Mouse (Mus musculus): Measurements from ENCODE around the gene Hook2. TPM values are rescaled to one million over a fixed set of nuclear protein-coding genes. Genes with fewer than 3 reads are reported as not detected.

The Hook2 gene
- polyA plus RNA-seq, 1 experiment from 2014 or later, result 18.7 TPM

DNA sequence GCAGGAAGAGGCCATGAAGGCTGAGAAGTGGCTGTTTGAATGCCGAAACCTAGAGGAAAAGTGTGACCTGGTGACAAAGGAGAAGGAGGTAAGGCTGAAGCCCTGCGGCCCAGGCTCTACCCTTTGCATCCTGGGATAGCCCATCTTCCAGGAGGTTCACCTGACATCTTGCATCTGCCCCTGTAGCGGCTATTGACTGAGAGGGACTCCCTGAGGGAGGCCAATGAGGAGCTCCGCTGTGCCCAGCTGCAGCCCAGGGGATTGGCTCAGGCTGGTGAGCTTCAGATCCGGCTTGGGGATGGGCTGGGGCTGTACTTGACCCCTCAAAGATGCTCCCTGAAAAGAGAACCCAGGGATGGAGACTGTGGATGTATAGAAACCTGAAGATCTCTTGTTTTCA lies 6.6 kb downstream of the Hook2 start:
- Histone ChIP-seq H3K4me1 (peaks cover 10% of the 10 kb centered on the region), H3K27ac (no peak overlapping the region), H3K9me3 (replicated peaks) (no peaks in the 10 kb centered on the region), H3K4me2 (replicated peaks) (no peak overlapping the region), H3K4me3 (no peak overlapping the region), H3K27me3 (peaks cover 26% of the 10 kb centered on the region), H3K36me3 (0 out of 2 replicates have a peak, but pooled peaks cover 4% of the 10 kb centered on the region), H3K9ac (no peak overlapping the region)
- 0 out of 2 replicates have a peak, but pooled peaks have one; percentile 1 for ATAC-seq (ENCODE audit: low FRiP score)
- 81% methylated on average over 5 of the region's 5 CpGs for WGBS

DNA sequence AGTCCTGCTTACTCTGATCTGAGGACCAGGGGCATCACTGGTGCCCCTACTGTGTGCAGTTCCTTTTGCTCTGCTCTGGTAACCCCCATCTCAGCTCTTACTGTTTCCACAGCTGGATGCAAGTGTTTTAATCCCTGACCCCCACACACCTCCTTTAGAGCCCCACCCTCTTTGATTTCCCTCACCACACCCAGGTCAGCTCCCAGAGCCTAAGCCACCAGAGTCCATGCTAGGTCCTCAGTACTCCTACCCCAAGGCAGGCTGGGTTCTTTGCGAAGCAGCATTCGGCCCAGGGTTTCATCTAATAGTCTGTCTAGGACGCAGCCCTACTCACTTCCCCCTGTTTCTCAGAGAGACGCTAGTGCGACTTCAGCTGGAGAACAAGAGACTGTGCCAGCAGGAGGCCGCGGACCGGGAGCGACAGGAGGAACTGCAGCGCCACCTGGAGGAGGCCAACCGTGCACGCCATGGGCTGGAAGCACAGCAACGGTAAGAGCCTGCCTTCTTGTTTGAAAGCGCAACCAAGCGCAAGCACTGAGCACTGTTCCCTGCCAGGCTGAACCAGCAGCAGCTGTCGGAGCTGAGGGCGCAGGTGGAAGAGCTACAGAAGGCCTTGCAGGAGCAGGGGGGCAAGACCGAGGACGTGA lies 7.4 kb downstream of the Hook2 start:
- Histone ChIP-seq H3K4me3 (no peak overlapping the region), H3K4me2 (replicated peaks) (peak overlapping the region; percentile 39), H3K36me3 (peaks cover 4% of the 10 kb centered on the region; the same call in 1 of the 2 replicates), H3K9ac (peak overlapping the region; percentile 27), H3K27me3 (peaks cover 26% of the 10 kb centered on the region), H3K4me1 (peaks cover 10% of the 10 kb centered on the region), H3K9me3 (replicated peaks) (no peaks in the 10 kb centered on the region), H3K27ac (no peak overlapping the region)
- 5% methylated on average over 19 of the region's 19 CpGs for WGBS
- peak; percentile 84 for ATAC-seq (ENCODE audit: low FRiP score)

DNA sequence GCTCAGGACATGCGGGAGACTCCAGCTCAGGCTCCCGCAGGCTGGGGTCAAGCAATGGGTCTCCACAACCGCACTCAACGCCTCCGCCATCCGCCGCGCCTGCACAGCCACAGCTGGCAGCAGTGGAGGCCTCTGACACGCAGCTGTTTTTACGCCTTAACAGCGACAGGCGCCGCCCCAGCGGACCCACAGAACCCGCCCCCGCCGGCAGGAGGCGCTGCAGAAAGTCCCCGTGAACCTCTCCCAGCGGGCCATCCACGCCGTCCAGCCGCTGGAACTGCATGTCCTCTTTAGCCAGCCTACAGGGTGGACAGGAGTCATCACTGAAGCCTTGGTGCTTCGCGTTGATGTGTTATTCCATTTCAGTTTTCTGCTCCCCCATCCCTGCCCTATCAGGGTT lies 17.3 kb downstream of the Hook2 start:
- Histone ChIP-seq H3K4me3 (no peak overlapping the region), H3K9me3 (replicated peaks) (no peaks in the 10 kb centered on the region), H3K36me3 (no peaks in the 10 kb centered on the region; the same call in 1 of the 2 replicates), H3K4me2 (replicated peaks) (no peak overlapping the region), H3K4me1 (no peaks in the 10 kb centered on the region), H3K27ac (no peak overlapping the region), H3K9ac (no peak overlapping the region), H3K27me3 (peaks cover 57% of the 10 kb centered on the region)
- WGBS, result 20% methylated on average over 25 of the region's 25 CpGs
- no peak for ATAC-seq (ENCODE audit: low FRiP score)

DNA sequence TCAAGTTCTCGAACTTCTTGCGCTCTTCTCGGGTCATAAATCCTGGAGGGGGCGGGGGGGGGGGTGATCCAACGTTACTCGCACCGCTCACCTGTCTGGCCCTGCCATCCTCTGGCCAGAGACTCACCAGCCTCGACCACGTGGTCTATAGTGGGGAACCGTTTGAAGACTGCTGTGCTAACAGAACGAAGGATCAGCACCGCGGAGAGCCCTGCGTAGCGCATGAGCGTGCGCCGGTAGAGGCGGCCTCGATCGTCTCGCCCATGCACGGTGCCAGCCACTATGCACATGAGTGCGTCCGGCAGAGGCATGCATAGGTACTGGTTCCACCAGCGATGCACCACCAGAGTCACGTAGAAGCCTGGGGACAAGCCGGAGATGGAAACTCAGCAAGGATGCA lies 20.8 kb downstream of the Hook2 start:
- H3K9ac ChIP-seq, result peak overlapping the region; percentile 35; the same call in 1 of the 2 replicates
- peaks cover 80% of the 10 kb centered on the region for H3K27me3 ChIP-seq
- H3K36me3 ChIP-seq, result no peaks in the 10 kb centered on the region

DNA sequence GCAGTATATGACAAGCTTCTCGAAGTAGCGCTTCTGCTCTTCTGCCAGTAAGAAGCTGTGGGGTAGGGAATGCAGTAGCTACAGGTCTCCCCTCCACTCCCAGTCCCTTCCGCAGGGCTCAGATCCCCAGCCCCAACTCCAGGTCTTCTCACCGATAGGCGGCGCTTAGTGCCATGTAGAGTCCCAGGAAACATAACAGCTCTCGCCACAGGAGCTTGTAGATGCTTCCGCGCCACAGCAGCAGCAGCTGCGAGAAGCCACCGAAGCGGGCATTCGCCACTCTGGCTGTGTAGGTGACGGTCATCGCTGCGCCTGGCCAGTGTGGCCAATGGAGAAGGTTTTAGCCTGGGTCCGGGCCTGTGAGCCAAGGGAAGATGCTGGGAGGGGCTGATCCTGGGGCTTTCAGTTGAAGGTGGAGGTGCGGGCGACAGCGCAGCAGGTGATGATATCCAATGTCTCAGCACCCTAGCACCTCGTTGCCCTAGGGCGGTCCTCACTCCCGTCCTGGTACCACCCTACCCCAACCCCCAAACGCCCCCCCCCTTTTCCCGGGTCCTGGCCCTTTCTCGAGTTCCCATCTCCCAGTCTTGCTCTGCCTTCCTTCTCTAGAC lies 22.9 kb downstream of the Hook2 start:
- peak overlapping the region; percentile 19 for H3K4me3 ChIP-seq
- H3K36me3 ChIP-seq, result peaks cover 11% of the 10 kb centered on the region
- peak; percentile 52 for ATAC-seq (ENCODE audit: low FRiP score)
- no peak overlapping the region for H3K27ac ChIP-seq
- peaks cover 64% of the 10 kb centered on the region for H3K27me3 ChIP-seq
- peak overlapping the region; percentile 50 for H3K4me2 ChIP-seq (replicated peaks)
- peak overlapping the region; percentile 20; the same call in 1 of the 2 replicates for H3K9ac ChIP-seq
- no peaks in the 10 kb centered on the region for H3K9me3 ChIP-seq (replicated peaks)
- 5% methylated on average over 24 of the region's 26 CpGs for WGBS
- H3K4me1 ChIP-seq, result no peaks in the 10 kb centered on the region

More for the DNA sequence above, 20.8 kb downstream of the Hook2 start:
- Histone ChIP-seq H3K4me2 (replicated peaks) (no peak overlapping the region), H3K4me1 (no peaks in the 10 kb centered on the region), H3K9me3 (replicated peaks) (no peaks in the 10 kb centered on the region), H3K27ac (no peak overlapping the region), H3K4me3 (no peak overlapping the region)
- WGBS, result 18% methylated on average over 28 of the region's 28 CpGs
- ATAC-seq (ENCODE audit: low FRiP score), result no peak

DNA sequence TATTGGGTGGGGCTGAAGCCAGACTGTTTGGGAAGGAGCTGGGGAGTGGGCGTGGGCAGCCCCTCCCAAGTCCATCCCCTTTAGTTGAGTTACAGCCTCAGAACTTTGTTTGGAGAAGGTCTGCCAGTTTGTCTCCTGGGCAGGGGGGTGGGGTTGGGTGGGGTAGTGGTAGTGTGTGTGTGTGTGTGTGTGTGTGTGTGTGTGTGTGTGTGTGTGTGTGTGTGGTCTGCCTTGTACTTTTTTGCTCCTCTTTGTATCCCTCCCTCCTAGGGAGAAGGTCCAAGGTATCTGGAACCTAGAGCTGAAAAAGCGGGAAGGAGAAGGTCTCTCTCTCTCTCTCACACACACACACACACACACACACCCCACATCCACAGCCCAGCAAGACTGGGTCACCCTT lies 24.0 kb downstream of the Hook2 start, which contains the start of gene Best2:
TSS of gene Best2 (minus strand) at position 101 of the 400 bp plus-strand sequence.
- Histone ChIP-seq H3K4me2 (replicated peaks) (peak within 1 kb of the TSS; percentile 50), H3K9ac (peak within 1 kb of the TSS; percentile 20; the same call in 1 of the 2 replicates), H3K4me3 (peak within 1 kb of the TSS; percentile 19), H3K4me1 (no peaks in the 10 kb centered on the region), H3K27me3 (peaks cover 53% of the 10 kb centered on the region), H3K9me3 (replicated peaks) (no peaks in the 10 kb centered on the region), H3K36me3 (peaks cover 22% of the 10 kb centered on the region), H3K27ac (no peak within 1 kb of the TSS)
- no peak for ATAC-seq (ENCODE audit: low FRiP score)
- WGBS, result 42% methylated on average over 1 of the region's 2 CpGs

DNA sequence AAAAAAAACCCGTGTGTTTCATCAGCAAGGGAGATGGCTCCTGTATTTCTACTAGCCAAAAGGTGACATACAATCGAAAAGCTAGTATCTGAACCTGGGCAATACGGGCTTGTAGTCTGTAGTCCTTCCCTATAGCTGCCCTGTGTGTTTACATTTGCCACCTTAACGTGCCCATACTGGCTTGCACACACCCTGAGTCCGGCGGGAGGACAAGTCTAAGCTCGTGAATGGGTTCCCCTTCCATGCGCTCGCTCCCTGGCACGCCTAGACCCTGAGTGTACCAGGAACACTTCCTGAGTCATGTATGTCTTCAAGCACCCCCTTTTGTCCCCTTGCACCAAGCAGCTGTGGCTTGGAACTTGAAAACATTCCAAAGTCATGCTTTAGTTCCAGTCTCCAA lies 26.3 kb downstream of the Hook2 start:
- no peak overlapping the region for H3K9ac ChIP-seq
- H3K27me3 ChIP-seq, result peaks cover 37% of the 10 kb centered on the region
- H3K4me2 ChIP-seq (replicated peaks), result no peak overlapping the region
- peaks cover 44% of the 10 kb centered on the region for H3K36me3 ChIP-seq
- no peaks in the 10 kb centered on the region for H3K4me1 ChIP-seq
- no peak for ATAC-seq (ENCODE audit: low FRiP score)
- H3K9me3 ChIP-seq (replicated peaks), result no peaks in the 10 kb centered on the region
- H3K27ac ChIP-seq, result no peak overlapping the region
- no peak overlapping the region for H3K4me3 ChIP-seq
- WGBS, result 77% methylated on average over 10 of the region's 10 CpGs

DNA sequence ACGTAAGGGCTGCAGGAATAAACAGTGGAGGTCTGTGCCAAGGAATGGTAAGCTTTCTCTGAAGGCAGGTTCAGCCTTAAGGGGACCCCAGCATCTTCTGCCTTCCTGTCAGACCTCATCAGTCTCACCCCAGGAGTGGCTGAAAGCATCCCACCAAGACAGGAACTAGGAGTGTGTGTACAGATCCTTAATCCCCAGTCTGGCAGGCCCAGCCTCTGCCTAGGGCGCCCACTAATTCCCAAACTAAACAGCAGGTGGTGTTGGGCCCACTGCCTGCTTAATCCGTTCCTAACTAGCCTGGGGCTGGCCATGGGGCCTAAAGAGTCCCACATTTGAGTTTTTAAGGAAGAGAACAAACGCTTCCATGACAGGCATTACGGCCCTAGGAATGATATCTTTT lies 26.8 kb downstream of the Hook2 start:
- no peak for ATAC-seq (ENCODE audit: low FRiP score)
- 55% methylated on average over 5 of the region's 5 CpGs for WGBS
- H3K9me3 ChIP-seq (replicated peaks), result no peaks in the 10 kb centered on the region

DNA sequence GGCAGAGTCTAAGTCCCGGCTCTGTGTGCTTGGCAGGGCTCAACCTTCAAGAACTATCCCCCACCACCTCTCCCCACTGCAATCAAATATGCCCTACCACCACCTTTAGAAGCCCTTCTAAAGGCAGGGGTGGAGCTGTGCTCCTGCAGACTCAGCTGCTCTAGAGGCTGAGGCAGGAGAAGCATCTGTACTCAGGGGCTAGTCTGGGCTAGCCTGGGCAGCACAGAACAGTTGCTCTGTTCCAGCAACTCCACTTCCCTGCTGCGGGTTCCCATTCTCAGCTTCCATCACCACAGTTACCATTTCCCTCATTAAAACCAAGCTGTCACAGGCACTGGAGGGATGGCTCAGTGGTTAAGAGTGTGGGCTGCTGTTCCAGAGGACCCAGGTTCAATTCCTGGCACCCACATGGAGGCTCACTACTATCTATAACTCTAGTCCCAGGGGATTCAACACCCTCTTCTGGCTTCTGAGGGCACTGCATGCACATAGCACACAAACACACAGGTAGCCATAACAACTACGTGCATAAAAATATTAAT lies 31.2 kb downstream of the Hook2 start:
- Histone ChIP-seq H3K9me3 (replicated peaks) (no peaks in the 10 kb centered on the region), H3K4me1 (peaks cover 23% of the 10 kb centered on the region), H3K36me3 (peaks cover 67% of the 10 kb centered on the region), H3K4me3 (no peak overlapping the region), H3K9ac (no peak overlapping the region), H3K27me3 (no peaks in the 10 kb centered on the region), H3K27ac (no peak overlapping the region), H3K4me2 (replicated peaks) (no peak overlapping the region)
- WGBS, result 91% methylated on average over 3 of the region's 3 CpGs
- no peak for ATAC-seq (ENCODE audit: low FRiP score)

More for the DNA sequence above, 26.8 kb downstream of the Hook2 start:
- Histone ChIP-seq H3K4me1 (no peaks in the 10 kb centered on the region), H3K27me3 (peaks cover 32% of the 10 kb centered on the region), H3K36me3 (peaks cover 49% of the 10 kb centered on the region), H3K27ac (no peak overlapping the region), H3K4me3 (no peak overlapping the region), H3K9ac (no peak overlapping the region), H3K4me2 (replicated peaks) (no peak overlapping the region)

DNA sequence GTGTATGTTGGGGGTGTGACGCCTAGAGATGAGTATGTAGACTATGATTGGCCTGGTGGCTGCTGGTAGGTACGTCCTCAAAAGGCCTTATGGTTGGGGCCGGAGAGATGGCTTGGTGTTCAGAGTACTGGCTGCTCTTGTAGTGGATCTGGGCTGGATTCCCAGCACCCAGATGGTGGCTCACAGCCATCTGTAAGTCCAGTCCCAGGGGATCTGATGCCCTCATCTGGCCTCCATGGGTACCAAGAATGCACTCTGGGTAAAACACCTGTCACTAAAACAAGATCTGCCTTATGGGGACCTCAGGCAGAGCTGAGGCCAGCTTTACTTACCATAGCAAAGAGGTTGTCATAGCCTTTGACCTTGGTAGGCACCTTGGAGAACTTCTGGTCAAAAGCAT lies 33.4 kb downstream of the Hook2 start:
- Histone ChIP-seq H3K4me3 (peak overlapping the region; percentile 91), H3K36me3 (peaks cover 51% of the 10 kb centered on the region), H3K27ac (no peak overlapping the region), H3K4me2 (replicated peaks) (peak overlapping the region; percentile 97), H3K4me1 (peaks cover 35% of the 10 kb centered on the region), H3K27me3 (no peaks in the 10 kb centered on the region), H3K9ac (no peak overlapping the region), H3K9me3 (replicated peaks) (no peaks in the 10 kb centered on the region)
- no peak for ATAC-seq (ENCODE audit: low FRiP score)
- WGBS, result 96% methylated on average over 3 of the region's 3 CpGs

DNA sequence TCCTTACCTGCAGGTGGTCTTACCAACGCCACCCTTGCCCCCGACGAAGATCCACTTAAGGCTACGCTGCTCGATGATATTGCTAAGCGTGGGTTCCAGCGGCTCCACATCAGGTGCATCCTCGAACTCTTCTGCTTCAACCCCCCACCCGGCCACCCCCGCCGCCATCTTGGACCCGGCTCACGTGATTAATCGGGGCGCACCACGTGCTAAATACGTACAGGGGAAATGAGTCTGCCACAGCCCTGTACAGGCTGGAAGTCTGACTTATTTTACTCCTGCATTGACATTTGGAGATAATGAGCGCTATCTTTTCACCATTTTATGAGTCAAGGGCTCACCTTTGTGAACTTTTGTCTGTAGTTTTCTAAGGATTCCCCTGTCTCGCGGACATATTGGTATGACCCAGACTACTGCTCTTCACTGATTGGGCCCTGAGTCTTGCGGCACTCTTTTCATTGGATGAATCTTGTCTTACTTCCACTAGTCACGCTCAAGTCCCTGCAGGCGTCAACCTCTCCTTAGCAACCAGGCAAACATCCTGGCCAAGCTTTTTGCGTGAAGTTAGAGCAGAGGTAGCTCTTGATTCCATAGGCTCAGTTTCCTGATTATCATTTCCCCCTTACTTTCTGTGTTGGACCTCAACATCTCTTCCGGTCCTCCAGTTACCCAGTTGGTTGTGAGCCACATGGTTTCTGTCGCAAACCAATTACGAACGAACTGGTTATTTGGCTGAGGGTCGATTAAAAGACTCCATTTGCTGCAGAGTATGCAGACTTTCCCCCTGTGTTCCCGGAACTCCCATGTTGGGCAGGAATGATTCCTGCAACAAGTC lies 34.9 kb downstream of the Hook2 start, which contains the start of gene Asna1:
TSS of gene Asna1 (minus strand) at position 184 of the 835 bp plus-strand sequence.
- Histone ChIP-seq H3K9me3 (replicated peaks) (no peaks in the 10 kb centered on the region), H3K4me2 (replicated peaks) (peak within 1 kb of the TSS; percentile 97), H3K4me1 (peaks cover 40% of the 10 kb centered on the region), H3K27ac (peak within 1 kb of the TSS; percentile 89), H3K4me3 (peak within 1 kb of the TSS; percentile 91), H3K27me3 (no peaks in the 10 kb centered on the region), H3K36me3 (peaks cover 50% of the 10 kb centered on the region), H3K9ac (peak within 1 kb of the TSS; percentile 85)
- peak; percentile 86 for ATAC-seq (ENCODE audit: low FRiP score)
- WGBS, result 8% methylated on average over 30 of the region's 30 CpGs

All from hindbrain, embryonic 12.5 days (tissue).